Mouse (Mus musculus): ENCODE measurements at regions not wholly inside any gene's neighbourhood (a gene's known extent, or its start where the extent isn't known, plus 50 kb on each side); places are given as distances from the start of the nearest gene placed in this dataset.
A peak's percentile ranks its signal among the peaks of the same experiment; 100 is the strongest.
"Not testable (repeated sequence)": the region's sequence is repeated elsewhere in the genome, so short reads cannot be mapped to it uniquely, and the experiment has no call there.

- no peak for DNase-seq
Measured at GRCm38 (mm10) chr8:35020480-35020879, 745.1 kb upstream of the Gm19410 start.

- DNase-seq: no peak
Measured at GRCm38 (mm10) chr8:35022649-35023048, 742.9 kb upstream of the Gm19410 start.

GRCm38 (mm10) chr8:35047798-35048197, 717.8 kb upstream of the Gm19410 start:
- no peak for DNase-seq

DNA sequence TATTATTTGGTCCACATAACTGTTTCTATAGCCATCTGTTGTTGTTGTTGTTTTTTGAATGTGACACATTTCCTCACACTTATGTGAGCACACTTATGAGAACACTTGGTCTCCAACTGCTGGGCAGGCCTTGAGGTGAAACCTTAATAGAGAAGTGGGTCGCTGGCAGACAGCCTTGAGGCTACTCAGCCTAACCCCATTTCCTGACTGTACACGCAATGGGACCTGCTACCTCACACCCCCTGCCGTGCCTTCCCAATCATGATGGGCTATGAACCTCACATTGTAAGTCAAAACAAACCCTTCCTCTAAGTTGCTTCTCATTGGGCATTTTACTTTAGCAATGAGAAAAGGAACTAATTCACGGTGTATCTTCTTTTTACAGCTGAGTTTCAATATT, 712.1 kb upstream of the Gm19410 start:
- DNase-seq: no peak

DNA sequence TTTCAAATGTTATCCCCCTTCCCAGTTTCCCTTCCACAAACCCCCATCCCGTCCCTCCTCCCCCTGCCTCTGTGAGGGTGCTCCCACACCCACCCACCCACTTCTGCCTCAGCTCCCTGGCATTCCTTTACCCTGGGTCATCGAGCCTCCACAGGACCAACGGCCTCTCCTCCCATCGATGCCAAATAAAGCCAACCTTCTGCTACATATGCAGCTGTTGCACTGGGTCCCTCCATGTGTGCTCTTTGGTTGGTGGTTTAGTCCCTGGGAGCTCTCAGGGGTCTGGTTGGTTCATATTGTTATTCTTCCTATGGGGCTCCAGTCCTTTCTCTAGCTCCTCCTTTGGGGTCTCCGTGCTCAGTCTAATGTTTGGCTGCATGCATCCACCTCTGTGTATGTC, 704.5 kb upstream of the Gm19410 start:
- no peak for DNase-seq

- DNase-seq: no peak
Measured at GRCm38 (mm10) chr8:35068228-35068627, 697.4 kb upstream of the Gm19410 start.

GRCm38 (mm10) chr8:35070246-35070989, 695.2 kb upstream of the Gm19410 start:
- no peak for DNase-seq

- DNase-seq: no peak
Measured at GRCm38 (mm10) chr8:35075971-35076370, 689.6 kb upstream of the Gm19410 start.

GRCm38 (mm10) chr8:35083161-35083560, 682.4 kb upstream of the Gm19410 start:
- no peak for DNase-seq

GRCm38 (mm10) chr8:35087070-35087469, 678.5 kb upstream of the Gm19410 start:
- DNase-seq: no peak

DNA sequence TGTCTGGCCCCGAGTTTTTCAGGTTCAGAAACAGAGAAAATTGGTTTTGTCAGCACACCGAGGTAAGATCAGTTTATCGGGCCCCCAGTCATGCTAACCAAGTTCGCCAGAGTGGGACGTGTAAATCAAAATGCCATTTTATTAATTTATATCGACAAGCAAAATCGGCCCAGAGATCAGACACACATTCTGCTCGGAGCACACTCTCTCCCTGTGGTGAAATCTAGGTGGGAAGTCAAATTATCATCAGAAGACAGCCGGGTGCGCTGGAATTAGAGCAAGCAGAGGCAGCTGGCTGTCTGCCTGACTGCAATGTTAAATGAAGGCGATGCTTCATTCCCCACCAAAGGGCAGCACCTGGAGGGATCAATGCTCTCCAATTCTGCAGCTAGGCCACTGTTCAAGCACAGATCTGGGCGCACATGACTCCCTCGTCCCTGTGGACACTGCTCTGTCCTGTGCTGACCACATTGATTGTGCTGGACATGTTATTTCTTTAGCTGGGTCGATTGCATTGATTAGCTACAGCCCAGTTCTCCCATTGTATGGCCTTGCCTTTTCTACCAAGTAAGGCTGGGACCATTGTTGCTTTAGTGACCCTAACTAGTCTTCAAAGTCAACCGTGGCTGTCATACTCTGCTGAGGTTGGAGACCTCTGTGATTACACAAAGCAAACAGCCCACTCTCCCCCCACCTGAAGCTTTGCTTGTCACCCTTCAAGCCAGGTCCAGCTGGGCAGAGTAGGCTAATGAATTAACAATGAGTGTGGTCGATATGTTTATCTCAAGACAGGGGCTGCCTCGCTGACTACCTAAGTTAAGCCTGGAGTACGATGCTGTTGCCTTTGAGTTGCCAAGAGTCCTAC, 677.0 kb upstream of the Gm19410 start:
- DNase-seq: peak; percentile 7

DNA sequence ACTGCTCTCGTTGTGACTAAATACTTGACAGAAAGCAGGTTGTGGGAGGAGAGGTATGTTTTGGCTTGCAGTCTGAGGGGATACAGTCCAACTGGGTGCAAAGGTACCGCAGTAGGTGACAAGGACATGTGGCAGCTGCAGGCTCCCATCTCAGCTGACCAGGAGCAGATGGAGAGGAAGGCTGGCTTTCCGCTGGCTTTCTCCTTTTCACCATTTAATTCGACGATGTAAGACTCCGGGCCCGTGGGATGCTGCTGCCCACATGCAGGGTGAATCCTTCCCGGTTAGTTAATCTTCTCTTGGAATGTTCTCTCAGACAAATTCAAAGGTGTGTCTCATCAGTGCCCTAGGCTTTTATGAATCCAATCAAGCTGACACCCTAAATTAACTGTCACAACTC, 676.1 kb upstream of the Gm19410 start:
- DNase-seq: no peak

- no peak for DNase-seq
Measured at GRCm38 (mm10) chr8:35101701-35102100, 663.9 kb upstream of the Gm19410 start.

DNA sequence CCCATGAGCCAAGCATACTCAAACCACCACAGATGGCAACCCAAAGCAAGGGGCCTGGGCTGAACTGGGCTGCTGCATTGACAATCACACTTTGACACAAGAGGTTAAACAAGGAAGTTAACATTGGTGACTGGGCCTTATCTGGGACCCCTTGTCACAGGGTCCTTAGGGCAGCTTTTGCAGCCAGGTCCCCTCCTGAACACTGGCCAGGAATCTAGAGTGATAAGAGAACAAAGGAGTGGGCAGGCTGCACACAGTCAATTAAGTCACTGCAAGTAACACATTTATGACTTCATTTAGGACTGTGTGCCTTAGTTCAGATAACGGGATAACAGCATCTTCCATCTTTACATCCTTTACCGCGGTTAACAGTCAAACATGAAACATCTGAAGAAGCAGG, 663.5 kb upstream of the Gm19410 start:
- DNase-seq: not testable (repeated sequence)

DNA sequence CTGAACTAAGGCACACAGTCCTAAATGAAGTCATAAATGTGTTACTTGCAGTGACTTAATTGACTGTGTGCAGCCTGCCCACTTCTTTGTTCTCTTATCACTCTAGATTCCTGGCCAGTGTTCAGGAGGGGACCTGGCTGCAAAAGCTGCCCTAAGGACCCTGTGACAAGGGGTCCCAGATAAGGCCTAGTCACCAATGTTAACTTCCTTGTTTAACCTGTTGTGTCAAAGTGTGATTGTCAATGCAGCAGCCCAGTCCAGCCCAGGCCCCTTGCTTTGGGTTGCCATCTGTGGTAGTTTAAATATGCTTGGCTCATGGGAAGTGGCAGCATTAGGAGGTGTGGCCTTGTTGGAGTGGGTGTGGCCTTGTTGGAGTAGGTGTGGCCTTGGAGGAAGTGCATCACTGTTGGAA, 661.1 kb upstream of the Gm19410 start:
- not testable (repeated sequence) for DNase-seq

DNA sequence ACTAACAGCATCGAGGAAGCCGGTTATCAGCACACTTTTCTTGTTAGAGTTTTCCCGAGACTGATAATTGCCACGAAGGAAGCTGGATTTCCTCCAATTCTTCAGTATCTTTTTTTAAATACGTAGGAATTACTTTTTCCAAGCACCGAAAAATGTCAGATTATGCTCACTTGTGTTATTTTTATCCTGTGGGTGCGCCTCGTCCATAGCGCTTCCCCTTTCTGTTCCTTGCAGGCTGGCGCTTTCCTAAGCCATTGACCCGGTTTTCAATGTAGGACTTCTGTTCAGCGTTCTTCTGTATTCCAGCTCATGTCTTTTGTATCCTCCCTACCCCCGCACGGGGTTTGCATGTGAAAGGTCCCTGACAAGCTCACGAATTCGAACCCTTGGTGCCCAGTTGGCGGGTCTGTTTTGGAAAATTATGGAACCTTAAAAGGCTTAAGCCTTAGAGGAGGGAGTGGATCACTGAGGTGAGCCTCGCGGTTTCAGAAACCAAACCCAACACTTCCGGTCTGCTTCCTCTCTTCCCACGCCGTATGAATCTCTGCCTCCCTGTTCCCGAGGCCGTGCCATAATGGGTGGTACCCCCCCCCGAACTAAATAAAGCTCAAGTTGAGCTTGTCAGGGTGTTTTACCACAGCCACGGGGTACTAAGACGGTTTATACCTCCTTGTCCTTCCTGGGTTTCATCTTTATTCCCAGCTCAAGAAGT, 655.9 kb upstream of the Gm19410 start:
- no peak for DNase-seq

- no peak for DNase-seq
Measured at GRCm38 (mm10) chr8:35110286-35110685, 655.3 kb upstream of the Gm19410 start.

DNA sequence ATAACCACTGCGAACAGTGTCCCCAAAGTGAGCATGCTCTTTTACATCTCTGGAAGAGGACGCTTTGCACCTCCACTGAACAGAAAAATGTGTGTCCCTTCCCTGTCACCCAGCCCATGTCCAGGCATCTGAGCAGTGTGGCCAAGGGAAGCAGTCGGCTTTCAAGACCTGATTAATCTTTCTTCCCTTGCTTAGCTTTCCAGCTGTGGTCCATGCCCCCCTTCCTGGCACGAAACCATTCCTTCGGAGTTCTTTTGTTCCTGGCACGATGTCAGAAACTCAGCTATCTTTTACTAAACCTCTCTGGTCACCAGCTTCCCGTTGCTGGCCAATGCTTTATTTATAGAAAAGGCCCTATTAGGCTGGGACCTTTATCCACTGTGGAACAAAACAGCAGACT, 654.5 kb upstream of the Gm19410 start:
- DNase-seq: no peak

- DNase-seq: no peak
Measured at GRCm38 (mm10) chr8:35112591-35113265, 652.9 kb upstream of the Gm19410 start.

DNA sequence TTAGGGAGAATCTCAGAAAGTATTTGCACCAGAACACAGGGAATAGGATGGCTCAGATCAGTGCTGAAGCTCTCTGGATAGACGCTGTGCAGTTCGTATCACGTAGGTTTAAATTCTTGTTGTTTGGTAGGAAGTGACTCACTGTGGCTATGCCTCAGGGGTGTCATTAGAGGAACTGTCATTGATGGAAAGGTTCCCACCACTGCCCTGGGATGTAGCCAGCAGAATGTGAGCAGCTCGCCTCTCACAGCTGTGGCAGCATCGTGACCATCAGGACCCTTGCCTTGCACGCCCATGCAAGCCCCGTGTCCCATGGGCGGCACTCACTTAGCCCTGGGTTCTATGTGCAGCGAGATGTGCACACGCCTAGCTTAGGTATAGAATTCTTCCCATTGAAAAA, 651.6 kb upstream of the Gm19410 start:
- DNase-seq: no peak

- no peak for DNase-seq
Measured at GRCm38 (mm10) chr8:35120612-35121011, 645.0 kb upstream of the Gm19410 start.

DNA sequence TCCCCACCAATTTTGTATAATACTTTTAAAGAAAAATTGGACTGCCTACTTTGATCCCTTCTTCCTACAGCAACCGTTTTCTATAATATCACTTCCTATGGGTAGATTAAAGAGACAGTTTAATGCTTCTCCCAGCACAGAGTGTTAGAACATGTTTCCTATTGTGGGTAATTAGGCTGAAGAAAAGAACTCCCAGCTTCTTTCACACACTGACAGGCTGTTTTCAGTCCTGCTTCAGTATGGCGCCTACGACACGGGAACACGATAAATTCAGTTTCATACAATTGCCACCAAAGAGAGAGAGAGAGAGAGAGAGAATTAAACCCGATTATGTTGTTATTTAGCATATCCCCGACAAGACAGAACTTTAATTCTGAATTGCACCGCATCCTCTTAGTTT, 644.5 kb upstream of the Gm19410 start:
- no peak for DNase-seq

DNA sequence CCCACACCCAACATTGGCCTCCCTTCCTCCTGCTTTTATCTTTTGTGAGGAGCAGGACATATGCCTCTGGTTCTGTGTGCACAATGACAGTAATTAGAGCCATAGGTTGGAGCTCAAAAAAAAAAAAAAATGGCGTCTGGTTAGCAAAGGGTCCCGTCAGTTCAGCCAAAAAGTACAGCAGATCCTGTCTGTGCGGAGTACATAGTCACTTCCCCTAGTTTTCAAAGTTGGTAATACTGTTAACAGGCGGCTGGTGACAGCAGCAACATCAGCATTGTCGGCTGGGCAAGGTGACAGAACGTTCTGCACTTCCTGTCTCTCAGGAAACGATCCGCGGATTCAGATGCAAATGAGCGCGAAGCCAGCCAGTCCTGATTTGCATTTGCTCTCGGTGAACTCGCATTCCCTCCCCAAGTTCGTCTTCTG, 642.4 kb upstream of the Gm19410 start:
- peak; percentile 71 for DNase-seq

Data from embryo, embryonic 11 days (tissue).